Mouse (Mus musculus) liver, embryonic 15.5 days (tissue): ENCODE data around the gene Ceacam2. TPM values are rescaled to one million over a fixed set of nuclear protein-coding genes. Genes with fewer than 3 reads are reported as not detected.
"Not testable (repeated sequence)": the region's sequence is repeated elsewhere in the genome, so short reads cannot be mapped to it uniquely, and the experiment has no call there.

Source experiments
- ATAC-seq: fragments of 200-750 bp; cut with Nextera tagmentation; 2 replicates; pipeline ENCODE4 v1.8.0; 2017; ENCODE audit warnings: moderate number of reproducible peaks, mild to moderate bottlenecking, moderate library complexity; ENCODE audit not compliant: insufficient read depth
- H3K27ac ChIP-seq: fragments of 300-500 bp; sonication (generic); replicated peaks from 2 replicates; pipeline ENCODE4 v1.5.1; 2015; ENCODE audit warnings: mild to moderate bottlenecking, inconsistent platforms
- H3K27me3 ChIP-seq: fragments of 300-500 bp; sonication (generic); 2 replicates; pipeline ENCODE4 v1.6.1; 2015; ENCODE audit warnings: mild to moderate bottlenecking, inconsistent platforms
- H3K36me3 ChIP-seq: fragments of 300-500 bp; sonication (generic); replicated peaks from 2 replicates; pipeline ENCODE4 v1.6.1; 2015; ENCODE audit warnings: moderate library complexity, mild to moderate bottlenecking, inconsistent platforms
- H3K4me1 ChIP-seq: fragments of 300-500 bp; sonication (generic); replicated peaks from 2 replicates; pipeline ENCODE4 v1.6.1; 2015; ENCODE audit warnings: inconsistent platforms
- H3K4me2 ChIP-seq: fragments of 300-500 bp; sonication (generic); 2 replicates; pipeline ENCODE4 v1.6.1; 2015; ENCODE audit warnings: moderate library complexity, mild to moderate bottlenecking, inconsistent platforms
- H3K4me3 ChIP-seq: fragments of 300-500 bp; sonication (generic); replicated peaks from 2 replicates; pipeline ENCODE4 v1.5.1; 2015; ENCODE audit warnings: mild to moderate bottlenecking, inconsistent platforms
- H3K9ac ChIP-seq: fragments of 300-500 bp; sonication (generic); 2 replicates; pipeline ENCODE4 v1.6.1; 2015; ENCODE audit warnings: moderate library complexity, mild to moderate bottlenecking, inconsistent platforms
- H3K9me3 ChIP-seq: fragments of 300-500 bp; sonication (generic); replicated peaks from 2 replicates; pipeline ENCODE4 v1.6.1; 2016; ENCODE audit warnings: inconsistent platforms
- WGBS: fragments of 180-500 bp; shearing (Covaris S2); methylation state at CpG from one replicate; pipeline ENCODE4 v1.1.7; 2015; ENCODE audit warnings: mixed read lengths; ENCODE audit not compliant: insufficient replicate concordance; 5-methylcytosine and 5-hydroxymethylcytosine counted together
- polyA plus RNA-seq: library from polyadenylated mRNA; unstranded; fragments of >200 nt; fragmentation: Nextera tagmentation; extraction: Ambion mirVana; gene quantifications from 2 replicates; pipeline ENCODE4 v1.2.1, GENCODE M21; 2015

Ceacam2 gene
- polyA plus RNA-seq, 1 experiment from 2014 or later: not detected

DNA sequence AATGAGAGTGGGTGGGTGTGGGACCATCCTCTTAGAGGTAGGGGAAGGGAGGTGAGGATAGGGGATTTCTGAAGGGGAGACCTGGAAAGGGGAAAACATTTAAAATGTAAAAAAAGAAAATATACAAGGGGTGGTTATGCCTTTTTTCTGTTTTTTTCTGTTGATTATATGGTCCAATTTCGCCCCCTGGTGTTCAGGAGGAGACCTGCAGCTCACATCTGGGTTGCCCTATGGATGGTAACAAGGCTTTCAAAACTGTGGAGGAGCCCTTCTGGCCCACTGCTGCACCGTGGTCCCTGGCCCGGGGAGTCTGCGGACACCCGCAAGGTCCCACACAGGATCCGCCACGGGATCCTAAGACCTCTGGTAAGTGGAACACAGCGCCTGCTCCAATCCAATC is 1.8 kb upstream of the Ceacam2 start:
- H3K9ac ChIP-seq, H3K36me3 ChIP-seq, H3K4me2 ChIP-seq, ATAC-seq, H3K27me3 ChIP-seq, H3K4me1 ChIP-seq, H3K9me3 ChIP-seq, H3K4me3 ChIP-seq, H3K27ac ChIP-seq: not testable (repeated sequence)
- WGBS: 52% methylated on average over 8 of the region's 8 CpGs

DNA sequence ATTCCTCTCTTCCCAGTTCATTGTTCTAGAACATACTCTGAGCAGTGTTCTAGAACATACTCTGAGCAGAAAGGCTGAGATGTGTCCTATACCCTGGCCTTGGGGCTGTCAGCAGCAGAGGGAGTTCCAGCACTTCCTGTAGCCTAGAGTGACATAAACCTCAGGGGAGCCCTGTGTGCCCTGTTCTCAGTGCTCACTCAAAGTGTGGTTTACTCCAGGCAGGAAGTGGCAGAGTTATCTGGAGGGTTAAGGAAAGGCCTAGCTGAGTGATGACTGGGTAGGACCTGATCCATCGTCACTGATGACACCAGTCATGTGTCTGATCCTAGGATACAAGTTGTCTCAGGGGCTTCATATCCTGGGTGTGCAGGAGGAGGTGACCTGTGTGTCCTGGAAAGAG is 297 bp upstream of the Ceacam2 start:
- H3K27me3 ChIP-seq, H3K9ac ChIP-seq, ATAC-seq, H3K4me2 ChIP-seq, H3K4me3 ChIP-seq, H3K36me3 ChIP-seq, H3K27ac ChIP-seq, H3K4me1 ChIP-seq, H3K9me3 ChIP-seq: not testable (repeated sequence)
- 17% methylated on average over 1 of the region's 1 CpGs for WGBS

DNA sequence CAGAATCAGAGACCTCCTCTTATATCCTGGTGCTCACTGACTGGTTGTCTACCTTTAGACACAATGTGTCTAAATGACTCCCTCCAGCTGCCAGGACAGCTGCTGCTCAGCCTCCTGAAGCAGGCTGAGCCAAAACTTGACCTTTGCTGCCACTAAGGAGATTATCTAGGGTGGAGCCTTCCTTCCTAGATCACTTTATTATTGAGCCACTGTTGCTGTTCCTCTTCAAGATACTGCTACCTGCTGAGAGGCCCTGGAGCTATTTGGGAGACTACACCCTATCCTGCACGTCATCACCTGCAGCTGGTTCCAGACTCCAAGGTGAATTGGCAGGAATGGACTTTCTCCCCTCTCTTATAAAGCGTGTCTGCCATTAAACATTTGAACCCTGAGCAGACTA is 8.8 kb downstream of the Ceacam2 start:
- WGBS: 34% methylated on average over 2 of the region's 2 CpGs
- no peaks in the 10 kb centered on the region for H3K36me3 ChIP-seq
- no peaks in the 10 kb centered on the region for H3K4me1 ChIP-seq
- ATAC-seq: no peak
- no peaks in the 10 kb centered on the region for H3K9me3 ChIP-seq
- no peak overlapping the region for H3K4me3 ChIP-seq
- no peak overlapping the region for H3K4me2 ChIP-seq
- no peak overlapping the region for H3K9ac ChIP-seq
- no peak overlapping the region for H3K27ac ChIP-seq
- H3K27me3 ChIP-seq: no peaks in the 10 kb centered on the region

DNA sequence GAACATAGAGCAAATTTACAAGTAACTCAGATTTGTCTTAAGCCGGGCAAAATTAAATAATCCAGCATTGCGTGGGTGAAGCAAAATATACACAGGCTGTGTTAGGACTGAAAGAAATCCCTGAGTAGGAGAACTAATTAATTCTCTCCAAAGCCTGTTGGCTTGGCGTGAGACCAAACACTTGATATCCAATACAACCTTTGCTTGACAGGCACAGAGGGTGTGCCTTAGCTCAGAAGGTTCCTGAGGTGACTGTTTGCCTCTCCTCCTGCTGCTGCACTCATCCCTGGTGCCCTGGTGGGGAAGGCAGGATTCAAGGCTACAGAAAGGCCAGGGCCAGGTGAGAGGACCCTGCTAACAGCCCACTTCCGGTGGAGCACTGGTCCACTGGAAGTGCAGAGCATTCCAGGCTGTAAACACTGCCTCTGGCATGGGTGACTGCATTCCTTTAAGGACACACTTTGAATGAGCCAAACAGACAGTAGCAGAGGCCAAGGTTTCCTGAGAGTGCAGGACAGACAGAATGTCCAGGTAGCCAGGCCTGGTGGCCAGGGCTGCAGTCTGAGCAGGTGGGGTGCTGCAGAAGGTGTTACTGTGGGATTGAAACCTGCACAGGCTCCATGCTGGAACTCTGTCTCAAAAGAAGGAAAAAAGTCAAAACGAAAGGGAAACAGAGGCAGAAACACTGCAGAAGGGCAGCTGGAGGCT is 23.4 kb downstream of the Ceacam2 start:
- H3K27ac ChIP-seq, H3K4me1 ChIP-seq, H3K4me3 ChIP-seq, H3K27me3 ChIP-seq, H3K4me2 ChIP-seq, H3K36me3 ChIP-seq, H3K9ac ChIP-seq, H3K9me3 ChIP-seq, ATAC-seq: not testable (repeated sequence)
- WGBS: 57% methylated on average over 2 of the region's 5 CpGs

DNA sequence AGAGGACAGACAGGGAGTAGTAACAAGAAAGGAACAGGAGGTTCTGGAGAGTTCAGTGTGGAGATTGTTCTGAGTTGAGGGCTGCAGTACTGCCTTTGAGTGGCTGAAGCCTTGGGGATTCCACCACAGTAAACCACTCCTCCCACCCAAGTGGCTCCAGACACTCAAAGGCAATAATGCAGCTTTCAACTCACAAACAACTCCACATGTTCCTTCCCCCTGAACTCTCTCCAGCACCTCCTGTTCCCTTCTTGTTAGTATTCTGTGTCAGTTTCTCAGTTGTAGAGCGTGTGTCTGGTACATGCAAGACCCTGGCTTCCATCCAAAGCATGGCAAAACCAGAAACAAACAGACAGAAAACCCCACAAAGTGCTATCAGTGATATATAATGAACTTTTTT is 24.0 kb downstream of the Ceacam2 start:
- not testable (repeated sequence) for H3K4me3 ChIP-seq, H3K9me3 ChIP-seq, H3K36me3 ChIP-seq, H3K4me2 ChIP-seq, H3K9ac ChIP-seq, ATAC-seq, H3K27me3 ChIP-seq, H3K4me1 ChIP-seq, H3K27ac ChIP-seq
- 37% methylated on average over 1 of the region's 1 CpGs for WGBS

DNA sequence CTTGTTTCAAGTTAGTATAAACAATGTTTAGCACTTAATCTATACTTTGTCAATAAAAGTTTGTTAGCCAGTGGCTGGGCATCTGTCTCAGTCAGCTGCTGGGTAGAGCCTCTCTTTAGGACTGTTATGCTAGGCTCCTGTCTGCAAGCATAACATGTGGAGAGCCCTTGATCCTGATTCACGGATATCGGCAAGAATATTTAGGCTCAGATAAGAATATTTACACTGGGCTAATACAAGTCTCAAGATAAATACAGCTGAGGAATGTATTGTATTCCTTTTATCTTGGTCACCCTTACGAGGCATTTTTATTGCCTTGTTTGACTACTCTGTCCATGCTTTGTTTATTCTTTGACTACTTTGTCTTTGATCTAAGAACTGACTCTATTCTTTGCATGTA is 29.7 kb downstream of the Ceacam2 start:
- no peaks in the 10 kb centered on the region for H3K27me3 ChIP-seq
- WGBS: 18% methylated on average over 3 of the region's 3 CpGs
- no peak overlapping the region for H3K4me3 ChIP-seq
- H3K27ac ChIP-seq: no peak overlapping the region
- H3K4me1 ChIP-seq: no peaks in the 10 kb centered on the region
- no peak overlapping the region for H3K4me2 ChIP-seq
- no peaks in the 10 kb centered on the region for H3K9me3 ChIP-seq
- no peak overlapping the region for H3K9ac ChIP-seq
- H3K36me3 ChIP-seq: no peaks in the 10 kb centered on the region
- ATAC-seq: no peak

DNA sequence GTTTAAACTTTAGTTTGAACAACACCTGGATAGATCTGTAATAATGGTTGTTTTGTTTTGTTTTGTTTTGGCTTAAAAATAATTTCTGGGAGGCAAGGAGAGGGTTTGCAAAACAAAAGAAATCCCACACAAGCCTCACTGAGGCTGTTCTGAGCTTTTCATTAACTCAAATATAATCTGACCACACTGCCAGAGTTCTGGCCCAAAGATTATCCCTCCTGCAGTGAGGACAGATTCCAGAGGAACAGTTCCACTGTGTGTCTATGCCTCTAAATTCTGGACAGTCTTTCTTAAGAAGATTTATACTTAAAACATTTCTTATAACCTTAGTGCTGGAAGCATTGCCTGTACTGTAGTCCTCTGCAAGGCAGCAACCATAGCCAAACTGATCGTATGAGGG is 45.0 kb downstream of the Ceacam2 start:
- no peaks in the 10 kb centered on the region for H3K9me3 ChIP-seq
- ATAC-seq: no peak
- H3K9ac ChIP-seq: no peak overlapping the region
- no peaks in the 10 kb centered on the region for H3K36me3 ChIP-seq
- no peaks in the 10 kb centered on the region for H3K27me3 ChIP-seq
- H3K27ac ChIP-seq: no peak overlapping the region
- H3K4me2 ChIP-seq: no peak overlapping the region
- no peak overlapping the region for H3K4me3 ChIP-seq
- H3K4me1 ChIP-seq: no peaks in the 10 kb centered on the region
- 67% methylated on average over 1 of the region's 1 CpGs for WGBS

DNA sequence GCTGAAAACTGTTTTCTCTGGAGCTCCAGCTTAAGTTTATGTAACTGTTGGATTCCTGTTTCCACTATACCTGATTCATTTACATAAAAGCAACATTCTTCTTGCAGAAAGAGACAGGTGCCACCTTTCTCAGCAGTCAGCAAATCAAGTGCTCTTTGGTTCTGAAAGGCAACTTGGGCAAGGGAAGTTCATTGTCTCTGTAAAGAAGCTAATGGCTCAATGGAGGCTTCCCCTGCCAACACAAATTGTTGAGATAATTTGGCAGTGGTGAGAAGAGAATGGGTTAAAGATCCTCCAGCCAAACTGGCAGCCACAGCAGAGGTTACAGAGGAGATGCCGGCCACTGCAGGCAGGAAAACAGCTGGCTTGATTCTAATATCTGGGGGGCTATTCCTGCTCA is 49.0 kb downstream of the Ceacam2 start:
- ATAC-seq, H3K9me3 ChIP-seq, H3K27ac ChIP-seq, H3K4me2 ChIP-seq, H3K4me1 ChIP-seq, H3K27me3 ChIP-seq, H3K4me3 ChIP-seq, H3K36me3 ChIP-seq, H3K9ac ChIP-seq: not testable (repeated sequence)
- no CpG with 5 or more reads among the region's 1 CpGs for WGBS

DNA sequence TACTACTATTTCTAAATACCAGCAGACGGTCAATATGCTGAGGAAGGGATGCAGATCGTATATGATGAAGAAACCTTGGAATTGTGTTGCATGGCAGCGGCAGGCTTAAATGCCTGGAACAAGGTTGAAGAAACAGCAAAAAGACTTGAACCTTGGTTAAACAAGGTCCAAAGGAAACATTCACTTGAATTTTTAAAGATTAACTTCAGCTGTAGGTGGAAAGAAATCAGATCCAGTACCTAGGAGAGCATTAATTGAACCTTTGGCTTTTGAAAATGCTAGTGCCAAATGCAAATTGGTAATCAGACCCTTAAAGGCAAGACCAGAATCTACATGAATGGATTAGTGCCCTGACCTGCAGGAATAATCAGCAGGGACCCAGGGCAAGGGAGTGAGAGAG is 50.3 kb downstream of the Ceacam2 start:
- H3K36me3 ChIP-seq, H3K27me3 ChIP-seq: not testable (repeated sequence)
- WGBS: 72% methylated on average over 3 of the region's 3 CpGs

DNA sequence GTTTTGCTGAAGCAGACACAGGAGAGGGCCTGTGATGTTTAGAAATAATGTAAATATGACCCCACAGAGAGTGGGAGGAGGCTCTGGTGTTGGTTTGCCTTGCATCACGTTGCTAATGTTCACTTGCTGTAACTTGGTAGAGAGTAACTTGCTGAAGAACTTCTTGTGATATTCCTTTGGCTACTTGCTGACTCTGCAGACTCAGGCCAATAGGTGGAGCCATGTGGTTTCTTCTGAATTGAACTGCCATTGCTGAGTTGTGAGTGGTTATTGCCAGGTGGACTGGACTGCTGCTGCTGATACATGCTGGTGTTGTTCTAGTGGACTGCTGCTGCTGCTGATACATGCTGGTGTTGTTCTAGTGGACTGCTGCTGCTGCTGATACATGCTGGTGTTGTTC is 53.5 kb downstream of the Ceacam2 start:
- H3K9ac ChIP-seq: no peak overlapping the region
- no peaks in the 10 kb centered on the region for H3K4me1 ChIP-seq
- no peak for ATAC-seq
- no peak overlapping the region for H3K27ac ChIP-seq
- no peak overlapping the region for H3K4me3 ChIP-seq
- no peak overlapping the region for H3K4me2 ChIP-seq
- 13% methylated on average over 1 of the region's 1 CpGs for WGBS
- no peaks in the 10 kb centered on the region for H3K27me3 ChIP-seq
- no peaks in the 10 kb centered on the region for H3K36me3 ChIP-seq
- H3K9me3 ChIP-seq: no peaks in the 10 kb centered on the region

More for the DNA sequence above, 50.3 kb downstream of the Ceacam2 start:
- not testable (repeated sequence) for ATAC-seq, H3K4me1 ChIP-seq, H3K4me2 ChIP-seq, H3K9ac ChIP-seq, H3K9me3 ChIP-seq, H3K4me3 ChIP-seq, H3K27ac ChIP-seq

DNA sequence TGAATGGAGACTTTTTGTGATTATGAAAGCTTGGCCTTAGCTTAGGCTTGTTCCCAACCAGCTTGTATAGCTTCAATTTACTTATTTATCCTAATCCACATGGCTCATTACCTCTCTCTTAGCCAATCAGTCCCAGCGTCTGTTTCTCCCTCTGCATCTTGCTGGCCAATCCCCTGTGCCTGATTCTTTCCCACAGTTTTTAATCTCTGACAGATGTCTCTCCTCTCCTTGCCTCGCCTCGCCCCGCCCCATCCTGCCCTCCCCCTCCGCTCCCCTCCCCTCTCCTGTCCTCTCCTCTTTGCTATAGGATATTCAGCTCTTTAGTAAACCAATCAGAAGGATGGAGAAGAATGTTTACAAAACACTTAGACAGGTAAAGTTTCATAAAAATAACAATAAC is 54.6 kb downstream of the Ceacam2 start:
- Histone ChIP-seq H3K4me3 (no peak overlapping the region), H3K36me3 (no peaks in the 10 kb centered on the region), H3K9ac (no peak overlapping the region), H3K27ac (no peak overlapping the region), H3K9me3 (no peaks in the 10 kb centered on the region), H3K27me3 (no peaks in the 10 kb centered on the region), H3K4me2 (no peak overlapping the region), H3K4me1 (no peaks in the 10 kb centered on the region)
- WGBS: 47% methylated on average over 5 of the region's 5 CpGs
- no peak for ATAC-seq

DNA sequence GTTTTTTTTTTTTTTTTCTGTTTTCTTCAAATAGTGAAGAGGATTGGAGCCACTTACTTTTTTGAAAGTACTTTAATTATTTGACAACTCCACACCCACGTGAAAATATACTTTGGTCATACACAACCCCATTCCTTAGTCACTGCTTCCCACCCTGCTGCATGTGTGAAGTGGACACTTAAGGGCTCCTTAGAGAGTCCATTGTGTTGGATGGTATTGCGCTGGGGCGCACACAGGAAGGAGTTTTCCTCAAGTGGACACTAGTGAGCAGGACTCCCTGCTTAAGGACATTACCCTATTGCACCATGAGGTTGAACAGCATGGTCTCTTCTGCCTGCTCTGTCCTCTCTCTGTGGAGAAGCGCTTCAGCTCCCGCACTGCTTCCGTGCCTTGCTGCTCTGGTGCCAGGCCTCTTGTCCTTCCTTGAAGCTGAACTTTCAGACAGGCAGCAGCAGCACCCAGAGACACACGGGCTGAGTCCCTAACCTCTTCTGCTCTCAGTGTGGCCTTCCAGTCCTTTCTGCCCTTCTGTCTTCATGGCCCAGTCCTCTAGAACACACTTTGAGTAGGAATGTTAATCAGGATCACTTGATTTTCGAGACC is 56.4 kb downstream of the Ceacam2 start:
- no peak overlapping the region for H3K4me3 ChIP-seq
- H3K36me3 ChIP-seq: no peaks in the 10 kb centered on the region
- H3K27ac ChIP-seq: no peak overlapping the region
- WGBS: 68% methylated on average over 8 of the region's 8 CpGs
- ATAC-seq: no peak
- no peak overlapping the region for H3K9ac ChIP-seq
- no peak overlapping the region for H3K4me2 ChIP-seq
- no peaks in the 10 kb centered on the region for H3K4me1 ChIP-seq
- no peaks in the 10 kb centered on the region for H3K27me3 ChIP-seq
- H3K9me3 ChIP-seq: no peaks in the 10 kb centered on the region
